Comparison of ENCODE assay signal across 16 mouse cellular contexts in the genomic region with DNA sequence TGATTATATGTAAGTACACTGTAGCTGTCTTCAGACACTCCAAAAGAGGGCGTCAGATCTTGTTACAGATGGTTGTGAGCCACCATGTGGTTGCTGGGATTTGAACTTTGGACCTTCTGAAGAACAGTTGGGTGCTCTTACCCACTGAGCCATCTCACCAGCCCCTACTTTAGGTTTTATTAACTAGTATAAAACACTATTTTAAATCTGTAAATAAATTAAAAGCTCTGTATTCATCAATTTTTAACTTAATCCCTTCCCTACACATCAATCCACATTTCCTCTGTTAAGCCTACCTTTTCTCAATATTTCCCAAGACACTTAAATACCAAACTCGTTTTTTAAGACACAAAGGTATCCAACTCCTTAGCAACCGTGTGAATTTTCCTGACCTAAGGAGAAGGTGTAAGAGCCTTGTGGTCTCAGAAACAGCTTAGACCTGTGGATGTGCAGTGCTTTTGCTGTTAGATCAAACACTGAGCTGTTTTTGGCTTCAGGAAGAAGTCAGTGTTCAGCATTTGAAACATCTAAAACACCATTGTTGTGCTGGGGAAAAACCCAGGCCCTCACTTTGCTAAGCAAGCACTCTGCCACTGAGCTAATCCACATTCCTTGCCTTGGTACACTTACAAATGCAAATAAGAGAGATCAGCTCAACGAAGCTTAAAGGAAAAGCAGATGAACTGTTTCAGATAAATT. TPM values are rescaled to one million over a fixed set of nuclear protein-coding genes. Genes with fewer than 3 reads are reported as not detected.
DNase-seq lines count a peak whose midpoint lies in the region; ATAC-seq and TF ChIP-seq lines count a peak whose summit lies in the region.
"Had no signal": no experiment of that assay in that cellular context is flagged by ENCODE, and none has a peak within 500 bp of the region (broad histone marks: within the 10 kb centered on the region; RNA-seq: fewer than 3 reads in every experiment).

No protein-coding gene starts in this region.

- no peak overlapping the region for H3K9ac ChIP-seq in kidney, postnatal 0 days (ENCODE audit: low read depth, low read length)
- H3K9ac ChIP-seq in lung, embryonic 15.5 days = no peak overlapping the region
- H3K9ac ChIP-seq in midbrain, embryonic 16.5 days (ENCODE audit: low read depth, low read length) = no peak overlapping the region
- H3K9ac ChIP-seq: intestine, embryonic 15.5 days had no signal

- H3K4me2 ChIP-seq in kidney, postnatal 0 days (ENCODE audit: low read length) = no peak overlapping the region
- no peak overlapping the region for H3K4me2 ChIP-seq in lung, embryonic 15.5 days
- no peak overlapping the region for H3K4me2 ChIP-seq in midbrain, embryonic 16.5 days (ENCODE audit: low read length)
- H3K4me2 ChIP-seq: intestine, embryonic 15.5 days; liver, embryonic 11.5 days had no signal

- no peak for ATAC-seq in kidney, postnatal 0 days (replicated peaks; ENCODE audit: low FRiP score, low read depth)
- ATAC-seq in lung, embryonic 15.5 days (ENCODE audit: borderline replicate concordance, extremely low read depth, low FRiP score, low TSS enrichment) = no peak
- peak; percentile 36; the same call in 1 of the 2 replicates for ATAC-seq in midbrain, embryonic 16.5 days
- ATAC-seq: intestine, embryonic 15.5 days had no signal

- no peak for TF ChIP-seq CTCF in kidney, postnatal 0 days (IDR thresholded peaks at IDR 0.05; ENCODE audit: low read depth)

- no peaks in the 10 kb centered on the region for H3K36me3 ChIP-seq in kidney, postnatal 0 days (ENCODE audit: insufficient read depth, low read length)
- H3K36me3 ChIP-seq in embryonic facial prominence, embryonic 10.5 days (replicated peaks) = peaks cover 25% of the 10 kb centered on the region
- no peaks in the 10 kb centered on the region for H3K36me3 ChIP-seq in lung, embryonic 15.5 days
- no peaks in the 10 kb centered on the region for H3K36me3 ChIP-seq in midbrain, embryonic 16.5 days (ENCODE audit: control insufficient read depth, insufficient read depth, low read length)
- H3K36me3 ChIP-seq: intestine, embryonic 15.5 days had no signal

- no peaks in the 10 kb centered on the region for H3K9me3 ChIP-seq in kidney, postnatal 0 days (replicated peaks; ENCODE audit: low read length)
- H3K9me3 ChIP-seq in embryonic facial prominence, embryonic 10.5 days = no peaks in the 10 kb centered on the region
- H3K9me3 ChIP-seq in lung, embryonic 15.5 days = no peaks in the 10 kb centered on the region
- no peaks in the 10 kb centered on the region for H3K9me3 ChIP-seq in midbrain, embryonic 16.5 days (replicated peaks; ENCODE audit: control insufficient read depth, low read length, poor library complexity, severe bottlenecking)
- H3K9me3 ChIP-seq: intestine, embryonic 15.5 days; megakaryocyte, embryonic 14.5 days had no signal

- no peaks in the 10 kb centered on the region for H3K27me3 ChIP-seq in kidney, postnatal 0 days (ENCODE audit: insufficient read depth, low read length)
- no peaks in the 10 kb centered on the region for H3K27me3 ChIP-seq in embryonic facial prominence, embryonic 10.5 days (replicated peaks; ENCODE audit: low read depth, poor library complexity, severe bottlenecking)
- H3K27me3 ChIP-seq in lung, embryonic 15.5 days = no peaks in the 10 kb centered on the region
- H3K27me3 ChIP-seq in midbrain, embryonic 16.5 days (ENCODE audit: control insufficient read depth, insufficient read depth, low read depth, low read length) = no peaks in the 10 kb centered on the region
- H3K27me3 ChIP-seq: intestine, embryonic 15.5 days; megakaryocyte, embryonic 14.5 days had no signal

- WGBS in kidney, postnatal 0 days = 44% methylated on average over 4 of the region's 4 CpGs
- WGBS in embryonic facial prominence, embryonic 10.5 days = 24% methylated on average over 4 of the region's 4 CpGs
- 37% methylated on average over 4 of the region's 4 CpGs for WGBS in lung, embryonic 15.5 days
- 9% methylated on average over 4 of the region's 4 CpGs for WGBS in midbrain, embryonic 16.5 days

- no peaks in the 10 kb centered on the region for H3K4me1 ChIP-seq in kidney, postnatal 0 days (replicated peaks; ENCODE audit: insufficient read depth, low read length)
- H3K4me1 ChIP-seq in embryonic facial prominence, embryonic 10.5 days = peaks cover 18% of the 10 kb centered on the region
- H3K4me1 ChIP-seq in lung, embryonic 15.5 days = no peaks in the 10 kb centered on the region
- no peaks in the 10 kb centered on the region for H3K4me1 ChIP-seq in midbrain, embryonic 16.5 days (ENCODE audit: control insufficient read depth, insufficient read depth, low read length)
- H3K4me1 ChIP-seq: intestine, embryonic 15.5 days; megakaryocyte, embryonic 14.5 days had no signal

- H3K4me3 ChIP-seq in kidney, postnatal 0 days (replicated peaks; ENCODE audit: low read depth, low read length) = no peak overlapping the region
- 0 out of 2 replicates have a peak overlapping the region, but pooled peaks have one; percentile 8 for H3K4me3 ChIP-seq in embryonic facial prominence, embryonic 10.5 days
- H3K4me3 ChIP-seq in lung, embryonic 15.5 days = no peak overlapping the region
- H3K4me3 ChIP-seq in midbrain, embryonic 16.5 days (ENCODE audit: low read depth, low read length) = no peak overlapping the region
- H3K4me3 ChIP-seq: intestine, embryonic 15.5 days; megakaryocyte, embryonic 14.5 days had no signal

- peak overlapping the region; percentile 42; the same call in 1 of the 2 replicates for H3K27ac ChIP-seq in kidney, postnatal 0 days
- H3K27ac ChIP-seq in embryonic facial prominence, embryonic 10.5 days (replicated peaks) = peak overlapping the region; percentile 45; the same call in 1 of the 2 replicates
- peak overlapping the region; percentile 57 for H3K27ac ChIP-seq in lung, embryonic 15.5 days
- H3K27ac ChIP-seq in midbrain, embryonic 16.5 days (ENCODE audit: low read length) = no peak overlapping the region
- H3K27ac ChIP-seq: intestine, embryonic 15.5 days had no signal

- DNase-seq in kidney, postnatal 0 days (ENCODE audit: low spot score) = no peak
- no peak for DNase-seq in kidney, postnatal 10 days
- DNase-seq in embryonic facial prominence, embryonic 10.5 days (ENCODE audit: low spot score) = no peak
- DNase-seq in frontal cortex, postnatal 10 days (ENCODE audit: low spot score in 2 of 2) = no peak
- no peak for DNase-seq in ovary, postnatal 36 days (ENCODE audit: low spot score)
- DNase-seq in testis, postnatal 14 days (ENCODE audit: low spot score) = no peak
- DNase-seq: adrenal gland, postnatal 14 days; cerebellum, postnatal 36 days; heart, adult 11 months; heart, postnatal 4 days; right cerebral cortex, adult 18-20 months had no signal

RNA-seq across cellular contexts. Expression of a gene that starts 22.3 kb away (rescaled TPM):
- 10.1 and 11.2 TPM in 2 replicates for polyA plus RNA-seq in kidney, postnatal 0 days (2015; fragmentation: Nextera tagmentation; extraction: Ambion mirVana)
- 74.4 and 83.9 TPM in 2 replicates for polyA plus RNA-seq in embryonic facial prominence, embryonic 10.5 days (2016; fragmentation: Nextera tagmentation; extraction: Ambion mirVana)
- polyA plus RNA-seq in lung, embryonic 15.5 days (2015; fragmentation: Nextera tagmentation; extraction: Ambion mirVana) = 0.52 and 1.1 TPM in 2 replicates
- 9.6 and 10.2 TPM in 2 replicates for polyA plus RNA-seq in midbrain, embryonic 16.5 days (2015; fragmentation: Nextera tagmentation; extraction: Ambion mirVana)

RNA-seq across cellular contexts. Expression of a gene that starts 50.6 kb away (rescaled TPM):
- polyA plus RNA-seq in kidney, postnatal 0 days (2015; fragmentation: Nextera tagmentation; extraction: Ambion mirVana) = 24.2 and 25.9 TPM in 2 replicates
- 36.0 and 37.3 TPM in 2 replicates for polyA plus RNA-seq in embryonic facial prominence, embryonic 10.5 days (2016; fragmentation: Nextera tagmentation; extraction: Ambion mirVana)
- 26.1 and 26.3 TPM in 2 replicates for polyA plus RNA-seq in lung, embryonic 15.5 days (2015; fragmentation: Nextera tagmentation; extraction: Ambion mirVana)
- polyA plus RNA-seq in midbrain, embryonic 16.5 days (2015; fragmentation: Nextera tagmentation; extraction: Ambion mirVana) = 21.6 and 24.9 TPM in 2 replicates
